ENCODE assay signal across 10 mouse cellular contexts in the genomic region with DNA sequence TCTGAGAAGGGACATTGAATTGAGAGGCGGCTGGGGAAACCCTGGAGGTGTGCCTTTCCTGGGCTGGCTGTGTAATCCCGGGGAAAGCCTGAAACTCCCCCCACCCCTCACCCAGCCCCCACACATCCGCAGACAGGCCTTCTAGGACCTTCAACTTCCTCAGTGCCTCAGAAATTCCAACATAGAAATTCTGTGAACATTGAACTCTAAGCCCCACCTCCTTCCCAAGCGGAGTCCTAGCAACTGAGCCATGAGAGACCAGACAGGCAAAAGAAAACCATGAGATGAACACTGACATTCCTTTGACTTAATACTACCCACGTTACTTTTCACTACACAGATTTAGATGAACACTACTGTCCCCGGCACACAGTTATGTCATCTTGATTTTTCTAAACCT.
A peak's percentile ranks its signal among the peaks of the same experiment; 100 is the strongest.
DNase-seq lines count a peak whose midpoint lies in the region; ATAC-seq and TF ChIP-seq lines count a peak whose summit lies in the region.
"Had no signal": no experiment of that assay in that cellular context is flagged by ENCODE, and none has a peak within 500 bp of the region (broad histone marks: within the 10 kb centered on the region; RNA-seq: fewer than 3 reads in every experiment).

No protein-coding gene starts in this region.

- H3K4me1 ChIP-seq in forebrain, postnatal 0 days (ENCODE audit: insufficient read depth), result no peaks in the 10 kb centered on the region
- H3K4me1 ChIP-seq in forebrain, embryonic 12.5 days, result peaks cover 10% of the 10 kb centered on the region
- peaks cover 41% of the 10 kb centered on the region for H3K4me1 ChIP-seq in intestine, embryonic 16.5 days (ENCODE audit: control insufficient read depth, insufficient read depth, low read length)
- peaks cover 7% of the 10 kb centered on the region; the same call in 1 of the 2 replicates for H3K4me1 ChIP-seq in liver, embryonic 16.5 days (ENCODE audit: control insufficient read depth, low read depth, low read length)

- no peak for TF ChIP-seq CTCF in forebrain, postnatal 0 days (IDR thresholded peaks at IDR 0.05; ENCODE audit: low read depth)

- peaks cover 5% of the 10 kb centered on the region for H3K36me3 ChIP-seq in forebrain, postnatal 0 days (ENCODE audit: insufficient read depth)
- H3K36me3 ChIP-seq in forebrain, embryonic 12.5 days (replicated peaks), result no peaks in the 10 kb centered on the region
- no peaks in the 10 kb centered on the region for H3K36me3 ChIP-seq in intestine, embryonic 16.5 days (ENCODE audit: control insufficient read depth, insufficient read depth, low read length)
- H3K36me3 ChIP-seq in liver, embryonic 16.5 days (ENCODE audit: control insufficient read depth, insufficient read depth), result no peaks in the 10 kb centered on the region

- peak; percentile 61 for ATAC-seq in forebrain, postnatal 0 days
- ATAC-seq in forebrain, embryonic 12.5 days (ENCODE audit: low FRiP score), result no peak
- peak; percentile 88 for ATAC-seq in intestine, embryonic 16.5 days
- ATAC-seq in liver, embryonic 16.5 days (ENCODE audit: low read depth), result 0 out of 2 replicates have a peak, but pooled peaks have one; percentile 16

- H3K4me3 ChIP-seq in forebrain, postnatal 0 days (ENCODE audit: low read depth, low read length), result no peak overlapping the region
- H3K4me3 ChIP-seq in forebrain, embryonic 12.5 days (replicated peaks), result no peak overlapping the region
- no peak overlapping the region for H3K4me3 ChIP-seq in intestine, embryonic 16.5 days (ENCODE audit: low read length)
- H3K4me3 ChIP-seq in liver, embryonic 16.5 days (ENCODE audit: low read depth, low read length), result no peak overlapping the region

- no peak overlapping the region for H3K9ac ChIP-seq in forebrain, postnatal 0 days
- H3K9ac ChIP-seq in forebrain, embryonic 12.5 days, result no peak overlapping the region
- no peak overlapping the region for H3K9ac ChIP-seq in intestine, embryonic 16.5 days (ENCODE audit: low read depth, low read length)
- no peak overlapping the region for H3K9ac ChIP-seq in liver, embryonic 16.5 days (ENCODE audit: low read depth, low read length)

- WGBS in forebrain, postnatal 0 days, result 24% methylated on average over 6 of the region's 6 CpGs
- WGBS in forebrain, embryonic 12.5 days, result 30% methylated on average over 6 of the region's 6 CpGs
- 14% methylated on average over 6 of the region's 6 CpGs for WGBS in intestine, embryonic 16.5 days
- 44% methylated on average over 6 of the region's 6 CpGs for WGBS in liver, embryonic 16.5 days (ENCODE audit: insufficient replicate concordance)

- no peak overlapping the region for H3K4me2 ChIP-seq in forebrain, postnatal 0 days (ENCODE audit: low read depth)
- no peak overlapping the region for H3K4me2 ChIP-seq in forebrain, embryonic 12.5 days
- H3K4me2 ChIP-seq in intestine, embryonic 16.5 days (ENCODE audit: low read depth, low read length), result 0 out of 2 replicates have a peak overlapping the region, but pooled peaks have one; percentile 4
- H3K4me2 ChIP-seq in liver, embryonic 16.5 days (ENCODE audit: low read depth, low read length), result no peak overlapping the region

- no peaks in the 10 kb centered on the region for H3K9me3 ChIP-seq in forebrain, postnatal 0 days (ENCODE audit: low read length)
- H3K9me3 ChIP-seq in forebrain, embryonic 12.5 days, result no peaks in the 10 kb centered on the region
- no peaks in the 10 kb centered on the region for H3K9me3 ChIP-seq in intestine, embryonic 16.5 days (ENCODE audit: control insufficient read depth, low read length)
- H3K9me3 ChIP-seq in liver, embryonic 16.5 days (replicated peaks; ENCODE audit: control insufficient read depth, low read length), result no peaks in the 10 kb centered on the region

- no peaks in the 10 kb centered on the region for H3K27me3 ChIP-seq in forebrain, postnatal 0 days (ENCODE audit: insufficient read depth, low read length)
- H3K27me3 ChIP-seq in forebrain, embryonic 12.5 days, result no peaks in the 10 kb centered on the region
- no peaks in the 10 kb centered on the region for H3K27me3 ChIP-seq in intestine, embryonic 16.5 days (replicated peaks; ENCODE audit: control insufficient read depth, insufficient read depth, low read length)
- no peaks in the 10 kb centered on the region for H3K27me3 ChIP-seq in liver, embryonic 16.5 days (ENCODE audit: control insufficient read depth, insufficient read depth, low read depth, low read length)
- H3K27me3 ChIP-seq: CH12.LX had no signal

- no peak for DNase-seq in forebrain, postnatal 0 days
- peak; percentile 19 to 47 for DNase-seq in adrenal gland, postnatal 36 days
- DNase-seq in adipocyte (ENCODE audit: low spot score), result no peak
- DNase-seq in spleen, postnatal 36 days (ENCODE audit: low spot score in 2 of 2), result no peak
- no peak for DNase-seq in right cerebral cortex, postnatal 36 days (ENCODE audit: low spot score in 2 of 2)
- DNase-seq: spleen, adult 18-20 months had no signal

- no peak overlapping the region for H3K27ac ChIP-seq in forebrain, postnatal 0 days (ENCODE audit: low read depth, low read length)
- no peak overlapping the region for H3K27ac ChIP-seq in forebrain, embryonic 12.5 days
- H3K27ac ChIP-seq in intestine, embryonic 16.5 days (ENCODE audit: low read length), result peak overlapping the region; percentile 75
- no peak overlapping the region for H3K27ac ChIP-seq in liver, embryonic 16.5 days (ENCODE audit: low read length)

Comparison
In these comparisons a context has a peak if more than half of its experiments do, and no peak if none do; other contexts are left out.
1. DNase-seq: peak in adrenal gland, postnatal 36 days (2 of 2); none in forebrain, postnatal 0 days (single experiment), adipocyte (single experiment), spleen, postnatal 36 days (0 of 2) and right cerebral cortex, postnatal 36 days (0 of 2).